Mouse (Mus musculus): ENCODE data around the gene Dcaf17.

Dcaf17 gene

GRCm38 (mm10) chr2:71145853-71146252, 90.7 kb downstream of the Dcaf17 start:
- in situ Hi-C loops (cut with MboI; ENCODE audit: low pct_unique_long_range_greater_than_20kb in 1 of 2, low sequenced_read_pairs in 2 of 2, unreplicated experiment in 1 of 2): no loop called here

- in situ Hi-C loops (cut with MboI; ENCODE audit: low pct_unique_long_range_greater_than_20kb in 1 of 2, low sequenced_read_pairs in 2 of 2, unreplicated experiment in 1 of 2): no loop called here
These were observed 91.1 kb downstream of the Dcaf17 start for GRCm38 (mm10) chr2:71146266-71146665.

DNA sequence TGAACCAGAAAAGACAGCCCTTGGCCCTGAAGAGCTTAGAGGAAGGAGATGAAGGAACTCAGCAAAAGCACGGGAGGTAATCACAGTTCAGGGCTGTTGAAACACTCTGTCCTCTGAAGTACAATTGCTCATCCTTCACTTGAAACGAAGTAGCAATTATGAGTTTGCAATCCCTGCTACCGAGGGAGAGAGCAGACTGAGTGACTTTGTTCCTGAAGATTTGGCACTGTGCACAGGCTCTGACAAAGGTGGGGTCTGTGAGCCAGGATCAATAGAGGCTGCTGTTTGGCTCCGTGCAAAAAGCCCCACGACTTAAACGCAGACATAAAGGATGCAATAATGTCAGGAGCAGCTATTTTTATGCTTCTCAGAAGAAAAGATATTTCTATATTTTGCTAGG, 92.7 kb downstream of the Dcaf17 start:
- in situ Hi-C loops (cut with MboI; ENCODE audit: low pct_unique_long_range_greater_than_20kb in 1 of 2, low sequenced_read_pairs in 2 of 2, unreplicated experiment in 1 of 2): no loop called here

Measured in mouse embryonic stem cell (cell line).